Mouse (Mus musculus) granulocyte monocyte progenitor cell, adult 5-6 weeks (primary cell): ENCODE results near the gene Tgfa. TPM values are rescaled to one million over a fixed set of nuclear protein-coding genes. Genes with fewer than 3 reads are reported as not detected.

Source experiments
- ATAC-seq: replicated peaks from 2 replicates; pipeline ENCODE4 v1.8.0; 2016; ENCODE audit warnings: mild to moderate bottlenecking, moderate TSS enrichment, inconsistent platforms; ENCODE audit not compliant: poor library complexity, severe bottlenecking
- total RNA-seq, 2 experiments: library from RNA; stranded (forward) in 1 of 2; stranded (reverse) in 1 of 2; fragments of 200-712, 200-1000 nt in 1 of 2; fragments of >200 nt in 1 of 2; fragmentation: Nextera tagmentation in 1 of 2; gene quantifications; 2 replicates each; pipeline ENCODE4 v1.2.3; 2014 to 2017

Gene Tgfa
- total RNA-seq, 2 experiments from 2014 or later = not detected

DNA sequence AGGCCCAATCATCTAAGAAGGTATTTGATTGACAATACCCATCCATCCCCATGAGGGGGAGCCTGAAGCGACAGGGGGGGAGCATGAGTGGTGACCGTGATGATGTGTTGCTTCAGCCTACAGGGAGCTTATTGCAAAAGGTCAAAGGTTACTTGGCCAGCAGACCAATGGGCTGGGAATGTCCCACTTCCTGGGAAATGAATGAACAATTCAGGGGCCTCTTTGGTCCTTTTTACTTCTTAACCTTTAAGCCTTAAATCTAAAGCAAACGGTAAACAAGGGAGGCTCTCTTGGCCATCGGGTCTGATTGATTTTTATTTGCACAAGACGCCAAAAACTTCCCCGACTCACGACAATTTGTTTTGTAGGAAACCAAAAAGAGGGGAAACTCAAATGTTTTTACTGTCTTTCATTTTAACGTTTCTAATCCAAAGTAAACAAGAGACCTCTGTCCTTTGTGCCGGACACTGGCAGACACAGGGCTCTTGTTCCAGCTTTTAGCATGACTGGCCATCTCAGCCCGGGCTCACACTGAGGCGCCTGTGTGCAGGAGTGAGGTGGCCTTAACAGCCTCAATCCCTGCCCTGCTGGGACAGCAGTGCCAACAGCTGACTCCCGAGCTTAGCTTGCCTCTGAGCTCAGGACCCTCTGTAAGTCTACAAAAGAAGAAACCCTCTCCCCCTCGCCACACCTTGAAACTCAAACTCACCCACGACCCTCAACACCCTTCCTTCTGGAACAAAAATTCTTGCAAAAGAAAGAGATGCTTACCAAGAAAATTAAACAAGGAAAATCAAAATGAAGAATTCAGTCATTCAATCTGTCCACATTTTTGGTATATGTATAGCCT is 8.7 kb upstream of the Tgfa start:
- no peak for ATAC-seq

DNA sequence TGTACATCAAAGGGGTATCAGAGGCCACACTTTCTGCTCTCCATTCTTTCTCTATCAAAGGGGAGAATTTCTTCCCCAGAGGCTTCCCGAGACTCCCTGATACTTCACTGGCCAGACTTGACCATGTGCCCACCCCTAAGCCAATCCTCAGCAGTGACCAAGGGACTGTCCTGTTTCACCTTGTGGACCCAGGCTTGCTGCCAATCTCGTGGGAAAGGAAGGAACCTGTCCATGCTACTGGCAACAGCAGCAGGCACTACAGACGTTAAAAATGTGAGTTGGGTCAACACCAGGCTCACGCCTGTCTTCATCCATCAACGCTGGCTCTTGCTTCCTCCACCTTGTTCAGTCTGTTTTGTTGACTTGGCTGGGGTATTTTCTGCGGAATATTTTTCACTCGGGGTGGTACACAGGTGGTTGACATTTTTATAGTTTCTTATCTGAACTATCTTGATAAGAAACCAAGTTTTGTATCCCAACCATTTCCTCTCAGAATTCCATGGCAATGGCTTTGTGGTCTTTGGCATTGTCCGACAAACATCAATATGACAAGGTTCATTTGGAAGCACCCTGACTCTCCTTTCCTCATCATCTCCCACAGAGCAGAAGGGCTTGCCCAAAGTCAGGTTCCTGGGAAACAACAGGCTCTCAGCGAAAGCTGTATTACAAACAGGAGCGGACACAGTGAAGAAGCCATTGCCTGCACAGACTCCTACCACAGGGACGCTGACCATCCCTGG is 6.1 kb upstream of the Tgfa start:
- no peak for ATAC-seq

DNA sequence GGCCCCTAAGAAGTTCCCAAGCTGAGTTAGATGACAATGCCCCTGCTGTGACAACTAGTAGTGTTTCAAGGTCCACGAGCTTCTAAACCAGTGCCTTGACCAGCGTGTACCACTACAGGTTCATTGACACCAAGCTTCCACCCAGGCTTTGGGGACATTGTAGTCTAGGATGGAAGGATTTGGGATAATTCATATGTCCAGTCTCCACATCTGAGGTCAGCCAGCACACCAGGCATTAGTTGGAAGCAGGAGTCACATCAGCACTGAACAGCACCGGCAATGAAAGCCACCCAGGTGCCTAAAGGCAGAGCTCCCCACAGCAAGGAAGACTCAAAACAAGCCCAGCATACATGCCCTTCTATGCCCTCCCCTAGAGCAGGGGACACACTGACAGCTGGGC is 4.4 kb upstream of the Tgfa start:
- ATAC-seq = no peak

DNA sequence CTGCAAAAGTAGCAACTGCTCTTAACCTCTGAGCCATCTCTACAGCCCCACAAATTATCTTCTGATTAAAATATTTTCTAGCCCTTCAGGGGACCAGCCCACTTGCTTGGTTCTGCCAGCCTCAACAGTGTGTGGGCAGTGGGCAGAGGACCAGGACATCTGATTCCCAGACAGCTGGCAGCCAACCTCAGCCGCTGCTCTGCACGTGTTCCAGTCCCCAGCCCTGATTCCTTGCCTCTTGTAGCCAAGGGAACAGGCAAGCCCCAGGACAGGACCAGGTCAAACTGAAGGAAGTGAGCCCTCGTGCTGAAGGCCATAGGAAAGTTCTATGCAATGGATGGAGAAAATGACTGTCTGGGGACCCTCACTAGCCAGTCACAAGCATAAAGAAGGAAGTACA is 2.0 kb upstream of the Tgfa start:
- ATAC-seq = no peak

DNA sequence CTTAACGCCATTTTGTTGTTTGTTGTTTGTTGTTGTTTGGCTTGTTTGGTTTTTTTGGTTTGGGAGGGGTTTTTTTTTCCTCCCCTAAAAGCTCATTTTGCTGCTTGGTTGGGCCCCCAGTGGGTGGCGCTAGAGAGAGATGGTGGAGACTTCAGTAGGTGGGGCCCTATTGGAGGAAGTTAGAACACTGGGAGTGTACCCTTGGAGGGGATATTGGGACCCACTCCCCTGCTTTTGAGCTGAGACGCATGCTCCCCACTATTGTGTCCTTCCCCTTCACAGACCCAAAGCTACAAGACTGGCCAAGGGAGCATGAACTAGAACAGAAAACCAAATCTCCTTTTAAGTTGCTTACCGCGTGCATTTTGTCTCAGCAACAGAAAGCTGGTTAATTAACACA is 1.1 kb upstream of the Tgfa start:
- peak; percentile 41; the same call in 1 of the 2 replicates for ATAC-seq

DNA sequence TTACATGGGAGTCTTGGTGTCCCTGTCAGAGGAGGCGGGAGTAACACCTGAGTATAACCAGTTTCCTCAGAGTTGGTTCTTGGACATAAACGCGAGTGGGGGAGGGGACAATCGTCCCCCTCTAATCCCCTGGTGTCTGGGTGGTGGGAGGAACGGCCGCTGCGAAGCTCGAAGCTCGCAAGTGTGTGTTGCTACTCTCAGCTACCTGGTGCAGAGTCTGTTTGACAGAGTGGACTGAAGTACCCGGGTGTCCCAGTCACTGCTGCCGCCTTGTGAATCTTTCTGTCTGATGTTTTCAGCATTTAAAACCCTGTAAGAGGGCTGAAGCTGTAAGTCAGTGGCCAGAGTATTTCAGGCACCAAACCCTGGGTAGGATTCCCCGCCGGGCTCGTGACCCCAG is 1.0 kb downstream of the Tgfa start:
- ATAC-seq = no peak

DNA sequence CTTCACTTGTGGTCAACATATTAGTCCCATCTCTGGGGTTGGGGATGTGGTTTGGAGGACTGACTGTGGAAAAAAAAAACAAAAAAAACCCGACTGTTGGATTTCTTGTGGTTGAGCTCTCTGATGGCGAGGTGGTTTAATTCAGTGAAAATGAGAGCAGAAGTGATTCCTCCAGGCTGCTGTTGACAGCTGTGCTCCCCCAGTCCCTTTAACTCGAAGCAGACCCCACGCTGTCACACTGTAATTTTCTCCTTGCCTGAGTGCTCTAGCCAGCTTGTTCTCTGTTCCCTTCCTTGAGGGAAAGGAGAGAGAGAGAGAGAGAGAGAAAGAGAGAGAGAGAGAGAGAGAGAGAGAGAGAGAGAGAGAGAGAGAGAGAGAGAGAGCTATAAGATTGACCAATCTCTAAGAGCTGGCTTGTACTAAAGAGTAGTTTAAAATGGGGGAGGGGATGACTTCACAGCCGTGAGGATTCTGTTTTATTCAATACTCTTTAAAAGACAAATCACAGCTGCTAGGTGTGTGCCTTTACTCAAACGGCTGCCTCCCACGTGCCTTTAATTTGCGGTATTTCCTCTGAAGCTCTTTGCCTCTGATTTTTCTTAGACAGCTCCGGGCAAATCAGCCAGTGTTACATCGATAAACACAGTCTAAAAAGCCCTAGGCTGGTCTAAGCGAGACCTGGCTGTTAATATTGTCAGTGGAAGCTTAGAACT is 2.3 kb downstream of the Tgfa start:
- peak; percentile 48 for ATAC-seq

DNA sequence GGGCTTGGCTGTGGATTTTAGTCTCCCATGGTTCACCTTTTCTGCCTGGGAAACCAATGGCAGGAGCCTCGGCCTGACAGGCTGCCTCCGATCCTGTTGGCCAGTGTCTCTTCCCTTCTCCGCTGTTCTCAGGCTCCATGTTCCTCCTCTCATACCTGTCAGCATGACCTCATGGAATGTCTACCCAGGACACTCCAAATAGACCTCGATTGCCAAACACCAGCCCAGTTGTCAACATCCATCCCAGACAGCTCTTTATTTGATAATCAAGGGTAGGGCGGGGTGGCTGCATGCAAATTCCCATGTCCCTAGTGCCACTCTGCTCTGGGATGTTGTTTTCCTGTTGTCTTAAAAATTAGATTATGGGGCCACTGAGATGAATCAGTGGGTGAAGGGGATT is 5.9 kb downstream of the Tgfa start:
- ATAC-seq = no peak

DNA sequence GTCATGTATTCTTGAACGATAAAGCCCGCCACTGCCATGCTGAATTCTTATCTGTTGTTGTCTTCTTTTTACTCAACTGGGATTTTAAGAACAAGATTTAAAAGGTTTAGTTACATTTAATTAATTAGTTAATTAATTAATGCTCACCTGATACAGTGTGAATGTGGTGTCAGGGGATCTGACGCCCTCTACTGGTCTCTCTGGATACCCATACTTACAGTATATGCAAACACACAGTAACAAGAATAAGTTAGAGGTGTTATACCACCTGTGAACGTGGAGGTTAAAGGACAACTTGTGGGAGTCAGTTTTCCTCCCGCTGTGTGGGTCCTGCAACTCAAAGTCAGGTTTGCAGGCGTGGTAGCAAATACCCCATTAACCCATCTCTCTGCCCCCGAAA is 8.1 kb downstream of the Tgfa start:
- ATAC-seq = no peak

DNA sequence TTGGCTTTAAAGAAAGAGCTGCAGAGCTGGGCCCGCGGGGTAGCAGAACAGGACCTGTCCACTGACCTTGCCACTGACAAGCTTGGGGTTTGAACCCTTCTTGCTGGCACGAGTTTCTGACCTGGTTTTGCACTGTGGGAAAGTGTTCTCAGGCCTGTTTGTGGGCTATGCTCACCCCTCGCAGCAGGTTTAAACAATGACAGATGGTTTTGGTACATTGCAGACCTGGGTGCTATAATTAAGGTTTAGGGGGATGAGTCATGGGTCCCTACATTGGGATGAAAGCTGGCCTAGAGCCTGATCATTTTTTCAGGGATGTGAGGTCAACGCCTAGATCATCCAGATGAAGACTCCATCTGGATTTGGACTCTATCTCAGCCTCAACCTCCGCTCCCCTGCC is 11.0 kb downstream of the Tgfa start:
- ATAC-seq = no peak

DNA sequence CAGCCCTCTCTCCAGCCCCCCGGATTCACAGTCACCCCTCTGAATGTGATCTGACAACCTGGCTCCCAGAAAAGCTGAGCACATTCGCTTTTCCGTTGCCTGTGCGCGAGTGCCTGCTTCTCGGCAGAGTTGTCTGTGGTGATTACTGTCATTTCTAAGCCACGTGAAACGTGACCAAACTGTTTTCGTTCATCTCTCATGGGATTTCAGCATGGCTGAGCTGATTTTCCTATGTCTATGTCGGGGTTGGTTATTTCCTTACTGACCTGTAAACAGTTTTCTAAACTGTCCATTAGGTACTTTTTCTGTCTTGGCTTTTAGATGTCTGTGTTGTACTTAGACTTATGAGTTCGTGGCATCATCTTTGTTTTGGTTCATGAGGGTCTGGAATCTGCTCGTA is 12.0 kb downstream of the Tgfa start:
- no peak for ATAC-seq

DNA sequence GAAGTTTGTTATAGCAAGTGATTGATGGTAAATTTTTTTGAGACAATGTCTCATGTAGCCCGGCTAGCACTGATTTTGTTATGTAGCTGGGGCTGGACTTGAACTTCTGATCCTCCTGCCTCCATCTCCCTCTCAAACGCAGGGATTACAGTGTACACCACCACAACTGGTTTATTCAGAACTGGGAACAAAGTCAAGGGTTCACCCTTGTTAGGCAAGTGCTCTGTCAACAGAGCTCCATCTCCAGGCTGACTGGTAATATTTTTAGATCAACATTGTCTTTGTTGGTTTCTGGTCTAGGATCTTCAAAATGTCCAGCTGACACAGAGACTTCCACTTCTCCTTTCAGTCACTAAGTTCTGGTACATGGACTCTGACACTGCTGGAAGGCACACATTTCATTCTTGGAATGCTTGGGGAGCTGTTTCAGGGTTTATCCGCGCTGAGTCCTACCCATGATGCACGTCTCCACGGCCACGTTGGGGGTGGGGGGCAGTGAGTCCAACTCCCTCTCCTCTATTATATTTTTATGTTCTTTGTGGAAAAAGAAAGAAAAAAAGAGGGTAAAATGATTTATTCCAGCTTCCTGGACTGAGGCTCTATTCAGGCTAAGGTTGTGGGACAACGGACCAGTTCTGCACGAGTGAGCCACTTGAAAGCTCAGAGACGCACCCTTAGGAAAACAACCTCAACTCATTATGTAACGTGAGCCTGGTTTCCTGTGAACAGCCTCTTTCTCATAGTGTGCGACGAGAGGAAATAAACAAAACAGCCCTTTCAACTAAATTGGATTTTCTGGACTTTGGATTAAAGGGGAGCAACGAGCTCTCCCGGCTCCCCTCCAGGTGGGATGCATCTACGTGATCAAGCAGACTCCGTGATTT is 14.4 kb downstream of the Tgfa start:
- peak; percentile 33 for ATAC-seq

DNA sequence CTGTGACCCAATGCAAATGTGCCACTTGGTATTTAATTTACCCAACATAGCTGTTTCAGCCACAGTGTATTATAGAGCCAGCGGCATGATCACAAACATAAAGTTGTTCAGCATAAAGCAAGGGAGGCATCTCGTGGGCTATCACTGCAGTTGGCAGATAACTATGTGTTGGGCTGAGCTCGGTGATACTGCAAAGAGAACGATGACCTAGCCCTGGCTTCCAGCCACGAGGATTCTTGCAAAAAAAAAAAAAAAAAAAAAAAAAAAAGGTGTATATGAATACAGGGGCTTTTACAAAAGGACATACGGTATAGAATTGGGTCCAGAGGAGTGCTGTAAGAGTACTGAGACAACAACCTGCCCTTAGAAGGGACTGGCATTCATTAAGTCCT is 15.0 kb downstream of the Tgfa start:
- ATAC-seq = no peak

DNA sequence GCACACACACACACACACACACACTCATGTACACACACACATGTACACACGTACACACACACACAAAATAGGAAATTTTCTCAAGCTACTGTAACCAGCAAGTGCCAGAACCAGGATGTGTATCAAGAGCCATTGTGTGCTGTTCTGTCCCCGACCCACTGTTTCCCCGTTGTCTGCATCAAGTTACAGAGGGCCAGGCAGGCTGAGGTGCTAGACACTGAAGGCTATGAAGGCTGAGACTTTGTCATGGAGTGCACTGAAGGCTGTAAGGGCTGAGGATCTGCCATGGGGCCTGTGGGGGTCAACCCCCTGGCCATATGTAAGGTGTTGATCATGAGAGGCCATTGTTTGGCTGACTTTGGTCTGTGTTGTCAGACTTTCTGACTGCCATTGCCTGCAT is 15.6 kb downstream of the Tgfa start:
- ATAC-seq = no peak

DNA sequence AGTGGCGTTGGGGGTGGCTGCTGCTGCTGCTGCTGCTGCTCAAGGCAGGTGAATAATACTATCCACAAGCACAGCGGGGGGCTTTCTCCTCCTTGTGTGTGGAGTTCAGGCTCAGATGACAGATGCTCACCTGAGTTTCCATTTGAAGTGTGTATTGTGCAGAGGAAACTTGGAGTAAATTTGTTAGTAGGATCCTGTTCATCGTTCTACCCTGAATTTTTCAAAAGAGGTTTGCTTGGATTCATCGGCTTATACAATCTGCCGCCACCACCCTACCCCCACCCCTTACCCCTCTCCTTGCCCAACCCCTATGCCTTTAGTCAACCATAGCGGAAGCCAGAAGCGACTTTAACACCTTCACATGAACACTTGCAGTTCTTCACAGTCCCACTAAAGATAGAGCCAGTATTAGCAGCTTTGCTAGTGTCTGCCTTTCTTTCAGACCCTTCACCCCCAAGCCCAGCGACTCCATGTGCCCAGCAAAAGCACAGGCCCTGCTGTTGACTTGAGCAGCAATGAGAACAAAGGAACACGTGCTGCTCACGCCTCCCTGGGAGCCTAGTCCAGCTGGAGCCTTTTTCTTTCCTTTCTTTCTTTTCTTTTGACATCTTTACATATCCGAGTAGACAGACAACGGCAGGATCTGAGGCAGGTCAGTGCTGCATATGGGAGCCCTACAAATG is 16.2 kb downstream of the Tgfa start:
- no peak for ATAC-seq

DNA sequence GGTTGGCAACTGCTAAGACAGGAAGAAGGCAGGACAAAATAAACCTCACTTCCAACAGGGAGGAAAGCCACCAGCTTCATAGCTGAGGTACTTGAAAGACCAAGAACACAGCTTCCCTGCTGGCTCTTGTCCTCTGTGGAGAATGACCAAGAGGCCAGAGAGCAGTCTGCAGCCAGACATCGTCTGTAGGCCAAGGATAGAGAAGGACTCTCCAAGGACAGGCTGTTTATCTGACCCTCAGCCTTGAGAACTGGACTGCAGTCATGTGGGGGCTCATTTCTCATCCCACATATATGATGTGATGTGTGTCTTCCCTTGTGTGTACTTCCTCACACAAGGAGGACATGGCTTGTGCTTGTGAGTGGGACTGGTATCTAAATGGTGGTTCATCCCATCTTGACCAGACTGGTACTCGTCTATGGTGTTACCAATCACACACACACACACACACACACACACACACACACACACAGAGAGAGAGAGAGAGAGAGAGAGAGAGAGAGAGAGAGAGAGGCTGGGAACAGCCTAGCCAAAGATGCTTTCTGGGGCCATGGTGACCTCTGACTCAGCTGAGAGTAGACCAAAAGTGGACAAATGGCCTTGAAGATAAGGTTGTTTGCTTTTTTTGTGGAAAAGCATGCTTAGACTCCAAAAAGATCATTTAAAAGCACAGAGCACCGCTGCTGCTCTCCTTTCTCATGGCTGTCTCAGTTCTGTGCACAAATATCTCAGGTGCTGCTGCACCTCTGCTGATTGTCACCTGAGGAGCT is 18.0 kb downstream of the Tgfa start:
- no peak for ATAC-seq

DNA sequence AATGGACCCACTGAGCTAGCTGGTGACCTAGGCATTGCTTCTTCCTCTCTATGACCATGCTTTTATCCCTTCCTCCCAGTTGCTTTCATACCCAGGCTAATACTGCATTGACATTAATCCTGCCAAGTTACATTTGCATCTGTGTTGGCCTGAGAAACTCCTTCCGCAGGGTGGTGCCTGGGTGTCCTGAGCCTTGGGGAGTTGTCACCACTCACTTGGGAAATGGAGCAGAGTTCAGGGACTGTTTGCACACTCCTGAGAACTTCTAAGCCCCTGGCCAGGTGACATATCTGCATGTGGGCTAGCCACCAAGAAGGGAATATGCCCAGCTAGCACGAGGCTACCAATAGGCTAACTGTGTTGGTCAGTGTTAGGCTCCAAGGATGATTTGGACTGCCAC is 23.0 kb downstream of the Tgfa start:
- no peak for ATAC-seq

DNA sequence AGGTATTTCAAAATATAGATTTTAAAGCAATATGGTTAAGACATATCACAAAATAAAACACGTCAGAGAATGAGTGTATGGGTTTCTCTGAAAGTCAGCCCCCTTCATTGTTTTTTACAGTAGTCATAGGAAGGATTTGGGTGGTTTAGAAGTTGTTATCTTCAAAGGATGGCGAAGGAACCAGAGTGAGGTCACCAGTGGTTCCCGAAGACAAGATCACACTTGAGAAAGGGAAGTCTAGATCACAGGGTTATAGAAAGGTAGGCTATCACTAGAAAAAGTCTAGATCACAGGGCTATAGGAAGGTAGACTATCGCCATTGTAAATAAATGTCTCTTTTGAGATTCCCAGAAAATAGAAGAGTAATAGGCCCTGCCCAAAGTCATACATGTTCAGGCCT is 23.7 kb downstream of the Tgfa start:
- no peak for ATAC-seq

DNA sequence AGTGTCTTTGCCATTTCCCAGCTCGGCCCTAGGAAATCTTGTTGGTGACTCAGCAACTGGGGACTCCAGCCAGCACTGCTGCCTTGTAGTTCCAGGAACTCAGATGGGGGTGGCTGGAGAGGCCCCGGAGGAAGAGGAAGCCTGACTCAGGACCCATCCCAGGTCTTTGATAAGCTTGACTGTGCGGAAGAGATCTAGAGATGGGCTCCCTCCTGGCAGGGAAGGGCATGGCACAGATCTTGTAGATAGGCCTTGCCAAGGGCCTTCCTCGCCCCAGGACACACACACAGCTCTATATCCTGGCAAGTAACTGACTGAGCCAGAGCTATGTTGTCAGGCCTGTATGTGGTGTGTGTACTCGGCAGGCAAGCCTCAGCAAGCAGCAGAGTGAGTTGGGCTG is 24.5 kb downstream of the Tgfa start:
- ATAC-seq = no peak
